Mouse (Mus musculus) gastrocnemius, postnatal 25 days (tissue): ENCODE results near the gene Zfp354a. TPM values are rescaled to one million over a fixed set of nuclear protein-coding genes. Genes with fewer than 3 reads are reported as not detected.

Source experiments
- total RNA-seq, 2 experiments: library from RNA; stranded (reverse); gene quantifications; 1 replicate in 1 of 2; 2 replicates in 1 of 2; pipeline ENCODE4 v1.2.3; 2021

Zfp354a gene
- total RNA-seq, 2 experiments from 2014 or later = 3.4 to 4.0 TPM

Other genes with a start within 250 kb of the Zfp354a start
- 1 to 10 TPM; 4.3 to 5.0 TPM for gene Zfp354c, start 231.5 kb upstream of the Zfp354a start, total RNA-seq
- gene Zfp879, start 217.7 kb upstream of the Zfp354a start, total RNA-seq = 1 to 10 TPM; 1.6 to 1.8 TPM
- not detected for gene Grm6, start 208.6 kb upstream of the Zfp354a start, total RNA-seq
- gene Zfp454, start 171.6 kb upstream of the Zfp354a start, total RNA-seq = 1 to 10 TPM; 1.8 TPM
- 1 to 10 TPM; 4.5 to 5.4 TPM for gene Zfp2, start 143.1 kb upstream of the Zfp354a start, total RNA-seq
- 1 to 10 TPM; 1.3 to 1.7 TPM for gene Zfp354b, start 127.6 kb upstream of the Zfp354a start, total RNA-seq
- gene 4933414I15Rik, start 115.5 kb upstream of the Zfp354a start, total RNA-seq = not detected
- not detected for gene Prop1, start 105.5 kb upstream of the Zfp354a start, total RNA-seq
- gene Olfr1378, start 92.7 kb upstream of the Zfp354a start, total RNA-seq = not detected
- gene Olfr1377, start 77.3 kb upstream of the Zfp354a start, total RNA-seq = not detected
- not detected for gene Olfr51, start 55.7 kb upstream of the Zfp354a start, total RNA-seq
- not detected for gene Olfr54, start 45.0 kb upstream of the Zfp354a start, total RNA-seq
- gene Olfr1375, start 11.1 kb upstream of the Zfp354a start, total RNA-seq = not detected
- not detected for gene Gm12569, start 161.2 kb downstream of the Zfp354a start, total RNA-seq
- 10 to 100 TPM; 35.2 to 41.1 TPM for gene Clk4, start 202.5 kb downstream of the Zfp354a start, total RNA-seq
- not detected for gene BC049762, start 203.8 kb downstream of the Zfp354a start, total RNA-seq
- 1 to 10 TPM; 1.8 to 1.9 TPM for gene Col23a1, start 230.7 kb downstream of the Zfp354a start, total RNA-seq